Mouse (Mus musculus) bone marrow, adult 2 months (tissue): Measurements from ENCODE around the gene Zmynd10.

Source experiments
- CTCF ChIP-seq: fragments of 200-500 bp; IDR thresholded peaks from 2 replicates; pipeline ENCODE4 v1.5.1; 2011; ENCODE audit warnings: low read length, control low read depth; ENCODE audit not compliant: control insufficient read depth, insufficient read depth
- POLR2A ChIP-seq: fragments of 200-500 bp; IDR thresholded peaks from 2 replicates; pipeline ENCODE4 v1.6.1; 2011; ENCODE audit warnings: low read depth, mild to moderate bottlenecking, control low read depth, low read length, borderline replicate concordance; ENCODE audit not compliant: control insufficient read depth

DNA sequence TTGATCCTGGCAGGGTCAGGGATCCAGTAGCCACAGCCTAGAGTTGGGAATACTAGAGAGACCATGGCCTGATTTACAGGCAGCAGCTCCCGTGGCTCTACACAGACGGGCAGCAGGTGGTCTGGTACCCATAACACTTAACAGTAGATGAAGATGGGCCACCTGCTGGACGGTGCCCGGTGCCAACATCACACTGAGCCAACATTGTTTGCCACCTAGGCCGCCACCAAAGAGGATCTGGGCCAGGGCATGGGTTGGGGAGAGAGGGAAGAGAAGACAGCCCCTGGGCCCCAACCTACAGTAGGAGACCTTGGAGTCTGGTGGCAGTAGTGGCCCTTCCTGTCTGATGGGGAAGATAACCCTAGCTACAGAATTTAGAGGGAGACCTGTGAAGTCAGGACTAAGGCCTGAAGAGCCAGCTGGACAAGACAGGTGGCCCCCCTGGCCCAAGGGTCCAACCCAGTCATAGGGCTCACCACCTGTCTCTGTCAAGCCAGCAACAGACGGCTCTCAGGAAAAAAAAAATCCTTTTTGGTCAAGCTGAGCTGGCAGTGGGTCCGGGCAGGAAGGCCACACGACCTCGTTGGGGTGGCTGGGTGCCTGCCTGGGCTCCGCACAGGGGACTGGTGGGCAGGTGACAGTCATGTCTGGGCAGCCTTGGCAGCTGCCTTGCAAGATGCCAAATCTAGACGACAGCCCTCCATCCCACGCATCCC is 44.8 kb upstream of the Zmynd10 start:
- TF ChIP-seq POLR2A (no peak), CTCF (no peak)
